Mouse (Mus musculus) left cerebral cortex, adult 2 months (tissue): ENCODE measurements around the gene Sod2. TPM values are rescaled to one million over a fixed set of nuclear protein-coding genes. Genes with fewer than 3 reads are reported as not detected.
"Not testable (repeated sequence)": the region's sequence is repeated elsewhere in the genome, so short reads cannot be mapped to it uniquely, and the experiment has no call there.

Source experiments
- DNase-seq, 2 experiments: peaks; one replicate each; pipeline ENCODE4 v3.0.0; 2021 to 2022; ENCODE audit warnings: low spot score in 2 of 2, mixed read lengths in 1 of 2; ENCODE audit errors: extremely low spot score in 1 of 2
- H3K27ac ChIP-seq: fragments of 200-600 bp; 2 replicates; pipeline ENCODE4 v1.8.1; 2022
- H3K4me3 ChIP-seq: fragments of 200-600 bp; 2 replicates; pipeline ENCODE4 v1.8.1; 2022
- CTCF ChIP-seq: fragments of 200-600 bp; IDR thresholded peaks from 2 replicates; pipeline ENCODE4 v1.8.1; 2022; ENCODE audit warnings: antibody characterized with exemption, mild to moderate bottlenecking, moderate library complexity
- intact Hi-C: fragments of 180-260 bp; cut with DNase I; formaldehyde crosslinking; loops from one replicate; pipeline ENCODE4 v1.15.1; 2025
- total RNA-seq, 2 experiments: library from RNA; stranded (reverse); gene quantifications; 2 replicates each; pipeline ENCODE4 v1.2.3; 2021

Sod2 gene
- total RNA-seq, 2 experiments from 2014 or later = 267 to 273 TPM

- peak; percentile 86 to 89 for DNase-seq
- no peak for TF ChIP-seq CTCF
- intact Hi-C loops = loop anchor here (1.0 to 10.0 kb wide), 4 partner anchors 16 to 197 kb away; partner anchors contain the start of genes Acat2 and Mrpl18
- H3K27ac ChIP-seq = peak overlapping the region; percentile 99
- peak overlapping the region; percentile 99 for H3K4me3 ChIP-seq
Measured at GRCm38 (mm10) chr17:12991635-12992358, 14.8 kb upstream of the Sod2 start.

GRCm38 (mm10) chr17:12992470-12992991 is 14.1 kb upstream of the Sod2 start:
- DNase-seq = peak; percentile 95 to 96
- TF ChIP-seq CTCF = no peak
- intact Hi-C loops = loop anchor here (1.0 to 10.0 kb wide), 4 partner anchors 15 to 198 kb away; partner anchors contain the start of genes Acat2 and Mrpl18

GRCm38 (mm10) chr17:12994069-12994468 is 12.6 kb upstream of the Sod2 start, which contains the start of gene Wtap:
Gene Wtap, minus strand, starts transcription at chr17:12994169.
- intact Hi-C loops = loop anchor here (10.0 kb wide), 1 partner anchor 199 kb away; no protein-coding TSS in a partner anchor
- no peak for DNase-seq
- peak within 1 kb of the TSS; percentile 99; the same call in 1 of the 2 replicates for H3K27ac ChIP-seq
- no peak for TF ChIP-seq CTCF
- peak within 1 kb of the TSS; percentile 99 for H3K4me3 ChIP-seq

More at GRCm38 (mm10) chr17:12992470-12992991, 14.1 kb upstream of the Sod2 start:
- Histone ChIP-seq H3K27ac (peak overlapping the region; percentile 99), H3K4me3 (peak overlapping the region; percentile 99)

GRCm38 (mm10) chr17:12996345-12996744 is 10.3 kb upstream of the Sod2 start:
- Histone ChIP-seq H3K27ac (no peak overlapping the region), H3K4me3 (no peak overlapping the region)
- TF ChIP-seq CTCF = peak; percentile 71
- intact Hi-C loops = loop anchor here (2.0 to 10.0 kb wide), 3 partner anchors 116 to 579 kb away; no protein-coding TSS in a partner anchor
- peak; percentile 56 to 61 for DNase-seq

- intact Hi-C loops = loop anchor here (2.0 to 10.0 kb wide), 3 partner anchors 117 to 581 kb away; no protein-coding TSS in a partner anchor
- Histone ChIP-seq H3K4me3 (no peak overlapping the region), H3K27ac (no peak overlapping the region)
- no peak for TF ChIP-seq CTCF
- DNase-seq = no peak
Measured at GRCm38 (mm10) chr17:12997890-12998289, 8.8 kb upstream of the Sod2 start.

GRCm38 (mm10) chr17:12999069-12999468 is 7.6 kb upstream of the Sod2 start:
- Histone ChIP-seq H3K27ac (no peak overlapping the region), H3K4me3 (no peak overlapping the region)
- DNase-seq = no peak
- TF ChIP-seq CTCF = no peak
- intact Hi-C loops = loop anchor here (5.0 to 10.0 kb wide), 2 partner anchors 204 to 582 kb away; no protein-coding TSS in a partner anchor

GRCm38 (mm10) chr17:13002243-13002642 is 4.4 kb upstream of the Sod2 start:
- H3K27ac ChIP-seq, DNase-seq, H3K4me3 ChIP-seq, intact Hi-C loops: not testable (repeated sequence)
- TF ChIP-seq CTCF = peak; percentile 23

GRCm38 (mm10) chr17:13004436-13004835 is 2.2 kb upstream of the Sod2 start:
- H3K4me3 ChIP-seq, intact Hi-C loops, H3K27ac ChIP-seq, DNase-seq: not testable (repeated sequence)

GRCm38 (mm10) chr17:13006984-13007383 is 338 bp downstream of the Sod2 start:
- Histone ChIP-seq H3K4me3 (peak overlapping the region; percentile 81), H3K27ac (peak overlapping the region; percentile 97)
- intact Hi-C loops = loop anchor here (1.0 kb wide), 1 partner anchor 15 kb away; no protein-coding TSS in a partner anchor
- no peak for DNase-seq
- no peak for TF ChIP-seq CTCF

GRCm38 (mm10) chr17:13007730-13008425 is 1.2 kb downstream of the Sod2 start:
- peak; percentile 2; the same call in 1 of the 2 replicates for TF ChIP-seq CTCF
- Histone ChIP-seq H3K27ac (peak overlapping the region; percentile 97), H3K4me3 (peak overlapping the region; percentile 81)
- intact Hi-C loops = loop anchor here (1.0 kb wide), 1 partner anchor 16 kb away; no protein-coding TSS in a partner anchor
- DNase-seq = peak; percentile 99

- DNase-seq = no peak
- intact Hi-C loops = no loop called here
- Histone ChIP-seq H3K27ac (peak overlapping the region; percentile 97), H3K4me3 (peak overlapping the region; percentile 81)
- no peak for TF ChIP-seq CTCF
Measured at GRCm38 (mm10) chr17:13008528-13008927, 1.9 kb downstream of the Sod2 start.
